16 mouse cellular contexts compared by ENCODE assay signal in genomic region chr3:155039012-155039836, GRCm38 (mm10). TPM values are rescaled to one million over a fixed set of nuclear protein-coding genes. Genes with fewer than 3 reads are reported as not detected.
DNase-seq lines count a peak whose midpoint lies in the region; ATAC-seq and TF ChIP-seq lines count a peak whose summit lies in the region.
"Had no signal": no experiment of that assay in that cellular context is flagged by ENCODE, and none has a peak within 500 bp of the region (broad histone marks: within the 10 kb centered on the region; RNA-seq: fewer than 3 reads in every experiment).

No protein-coding gene starts in this region.

- peaks cover 8% of the 10 kb centered on the region; the same call in 1 of the 2 replicates for H3K36me3 ChIP-seq in heart, adult 2 months (ENCODE audit: control insufficient read depth, insufficient read depth, low read length)
- no peaks in the 10 kb centered on the region for H3K36me3 ChIP-seq in midbrain, embryonic 13.5 days
- no peaks in the 10 kb centered on the region for H3K36me3 ChIP-seq in midbrain, embryonic 15.5 days (replicated peaks)
- no peaks in the 10 kb centered on the region for H3K36me3 ChIP-seq in embryonic facial prominence, embryonic 10.5 days (replicated peaks)
- H3K36me3 ChIP-seq: limb, embryonic 12.5 days; neural tube, embryonic 12.5 days had no signal

- H3K9ac ChIP-seq in heart, adult 2 months (ENCODE audit: low read depth, low read length): no peak overlapping the region
- no peak overlapping the region for H3K9ac ChIP-seq in midbrain, embryonic 13.5 days (replicated peaks)
- no peak overlapping the region for H3K9ac ChIP-seq in midbrain, embryonic 15.5 days
- H3K9ac ChIP-seq: limb, embryonic 12.5 days; neural tube, embryonic 12.5 days had no signal

- intact Hi-C loops in heart, adult 2 months (cut with DNase I): no loop called here

- no peak overlapping the region for H3K4me3 ChIP-seq in heart, adult 2 months
- H3K4me3 ChIP-seq in midbrain, embryonic 13.5 days (replicated peaks): no peak overlapping the region
- H3K4me3 ChIP-seq in midbrain, embryonic 15.5 days: no peak overlapping the region
- no peak overlapping the region for H3K4me3 ChIP-seq in embryonic facial prominence, embryonic 10.5 days
- H3K4me3 ChIP-seq: limb, embryonic 12.5 days; neural tube, embryonic 12.5 days had no signal

- WGBS in heart, adult 2 months: 48% methylated on average over 1 of the region's 1 CpGs
- 12% methylated on average over 1 of the region's 1 CpGs for WGBS in midbrain, embryonic 13.5 days
- WGBS in midbrain, embryonic 15.5 days: 9% methylated on average over 1 of the region's 1 CpGs
- 7% methylated on average over 1 of the region's 1 CpGs for WGBS in embryonic facial prominence, embryonic 10.5 days

- no peak for TF ChIP-seq POLR2A in heart, adult 2 months (IDR thresholded peaks at IDR 0.05; ENCODE audit: insufficient read depth, low read depth, low read length)

- peak in 1 of 2 experiments; percentile 19 for DNase-seq in heart, adult 2 months
- DNase-seq in heart, adult 11 months: no peak
- DNase-seq in embryonic facial prominence, embryonic 10.5 days (ENCODE audit: low spot score): peak; percentile 36
- no peak for DNase-seq in urinary bladder, adult 2 months (ENCODE audit: low spot score)
- no peak for DNase-seq in layer of hippocampus, adult 11-12 months (ENCODE audit: low spot score)
- DNase-seq in MN1 (ENCODE audit: low spot score): no peak
- DNase-seq: cerebellum, postnatal 25 days; kidney, postnatal 14 days; layer of hippocampus, postnatal 36 days; lung, adult 2 months had no signal

- no peak overlapping the region for H3K4me2 ChIP-seq in midbrain, embryonic 13.5 days (replicated peaks)
- no peak overlapping the region for H3K4me2 ChIP-seq in midbrain, embryonic 15.5 days
- H3K4me2 ChIP-seq: limb, embryonic 12.5 days; neural tube, embryonic 12.5 days had no signal

- H3K27ac ChIP-seq in heart, adult 2 months: peak overlapping the region; percentile 16; the same call in 1 of the 2 replicates
- no peak overlapping the region for H3K27ac ChIP-seq in midbrain, embryonic 13.5 days
- no peak overlapping the region for H3K27ac ChIP-seq in midbrain, embryonic 15.5 days
- H3K27ac ChIP-seq in embryonic facial prominence, embryonic 10.5 days (replicated peaks): no peak overlapping the region
- H3K27ac ChIP-seq: limb, embryonic 12.5 days; neural tube, embryonic 12.5 days had no signal

- TF ChIP-seq EP300 in heart, adult 2 months (IDR thresholded peaks at IDR 0.05; ENCODE audit: insufficient read depth, low read depth, low read length): no peak

- H3K79me2 ChIP-seq in heart, adult 2 months (replicated peaks; ENCODE audit: control insufficient read depth, insufficient read depth, low read length): no peaks in the 10 kb centered on the region

- no peaks in the 10 kb centered on the region for H3K9me3 ChIP-seq in midbrain, embryonic 13.5 days
- H3K9me3 ChIP-seq in midbrain, embryonic 15.5 days: no peaks in the 10 kb centered on the region
- H3K9me3 ChIP-seq in embryonic facial prominence, embryonic 10.5 days: no peaks in the 10 kb centered on the region
- H3K9me3 ChIP-seq: limb, embryonic 12.5 days; neural tube, embryonic 12.5 days had no signal

- peak; percentile 56 for TF ChIP-seq CTCF in heart, adult 2 months (IDR thresholded peaks at IDR 0.05)

- ATAC-seq in midbrain, embryonic 13.5 days: 0 out of 2 replicates have a peak, but pooled peaks have one; percentile 17
- ATAC-seq in midbrain, embryonic 15.5 days (replicated peaks): no peak

- H3K4me1 ChIP-seq in heart, adult 2 months (ENCODE audit: control insufficient read depth, insufficient read depth, low read length): peaks cover 1% of the 10 kb centered on the region; the same call in 1 of the 2 replicates
- H3K4me1 ChIP-seq in midbrain, embryonic 13.5 days (replicated peaks): no peaks in the 10 kb centered on the region
- no peaks in the 10 kb centered on the region for H3K4me1 ChIP-seq in midbrain, embryonic 15.5 days
- peaks cover 8% of the 10 kb centered on the region for H3K4me1 ChIP-seq in embryonic facial prominence, embryonic 10.5 days
- H3K4me1 ChIP-seq: neural tube, embryonic 12.5 days had no signal

- H3K27me3 ChIP-seq in heart, adult 2 months (ENCODE audit: control insufficient read depth, insufficient read depth, low read length): no peaks in the 10 kb centered on the region
- H3K27me3 ChIP-seq in midbrain, embryonic 13.5 days: no peaks in the 10 kb centered on the region
- H3K27me3 ChIP-seq in midbrain, embryonic 15.5 days (replicated peaks): no peaks in the 10 kb centered on the region
- no peaks in the 10 kb centered on the region for H3K27me3 ChIP-seq in embryonic facial prominence, embryonic 10.5 days (replicated peaks; ENCODE audit: low read depth, poor library complexity, severe bottlenecking)
- H3K27me3 ChIP-seq: limb, embryonic 12.5 days; neural tube, embryonic 12.5 days had no signal

RNA-seq across cellular contexts. Expression of gene Tnni3k, which starts 16.0 kb away (rescaled TPM):
- total RNA-seq in heart, adult 2 months (2021): 10 to 100 TPM; 69.7 to 75.9 TPM
- polyA plus RNA-seq in heart, adult 2 months (2012; rRNA removed): 69.9 and 113 TPM in 2 replicates
- polyA plus RNA-seq in midbrain, embryonic 13.5 days (2015; fragmentation: Nextera tagmentation; extraction: Ambion mirVana): 0.08 TPM in 1 of 2 replicates, not detected in the other
- 0.09 TPM in 1 of 2 replicates, not detected in the other for polyA plus RNA-seq in midbrain, embryonic 15.5 days (2015; fragmentation: Nextera tagmentation; extraction: Ambion mirVana)
- polyA plus RNA-seq in embryonic facial prominence, embryonic 10.5 days (2016; fragmentation: Nextera tagmentation; extraction: Ambion mirVana): not detected in 2 replicates
- polyA plus RNA-seq in urinary bladder, adult 2 months (2012; rRNA removed): not detected in 2 replicates
- total RNA-seq: gastrocnemius, adult 8-10 months; megakaryocyte, adult 5-6 weeks had no signal
- polyA plus RNA-seq: limb, embryonic 12.5 days; neural tube, embryonic 12.5 days had no signal

RNA-seq across cellular contexts. Expression of gene Fpgt, which starts 54.0 kb away (rescaled TPM):
- 10 to 100 TPM; 13.3 to 13.9 TPM for total RNA-seq in heart, adult 2 months (2021)
- 9.4 and 19.7 TPM in 2 replicates for polyA plus RNA-seq in heart, adult 2 months (2012; rRNA removed)
- 20.0 and 22.2 TPM in 2 replicates for polyA plus RNA-seq in midbrain, embryonic 13.5 days (2015; fragmentation: Nextera tagmentation; extraction: Ambion mirVana)
- 19.7 and 20.0 TPM in 2 replicates for polyA plus RNA-seq in midbrain, embryonic 15.5 days (2015; fragmentation: Nextera tagmentation; extraction: Ambion mirVana)
- 12.7 and 13.3 TPM in 2 replicates for polyA plus RNA-seq in embryonic facial prominence, embryonic 10.5 days (2016; fragmentation: Nextera tagmentation; extraction: Ambion mirVana)
- polyA plus RNA-seq in urinary bladder, adult 2 months (2012; rRNA removed): 16.3 TPM in 2 replicates

RNA-seq across cellular contexts. Expression of gene Lrriq3, which starts 54.0 kb away (rescaled TPM):
- total RNA-seq in heart, adult 2 months (2021): under 1 TPM; 0.30 to 0.42 TPM
- polyA plus RNA-seq in heart, adult 2 months (2012; rRNA removed): 0.16 and 0.23 TPM in 2 replicates
- polyA plus RNA-seq in midbrain, embryonic 13.5 days (2015; fragmentation: Nextera tagmentation; extraction: Ambion mirVana): 1.1 and 1.6 TPM in 2 replicates
- 0.86 and 1.4 TPM in 2 replicates for polyA plus RNA-seq in midbrain, embryonic 15.5 days (2015; fragmentation: Nextera tagmentation; extraction: Ambion mirVana)
- 0.89 and 1.1 TPM in 2 replicates for polyA plus RNA-seq in embryonic facial prominence, embryonic 10.5 days (2016; fragmentation: Nextera tagmentation; extraction: Ambion mirVana)
- 0.91 and 1.1 TPM in 2 replicates for polyA plus RNA-seq in urinary bladder, adult 2 months (2012; rRNA removed)

Comparison
In these comparisons a context has a peak if more than half of its experiments do, and no peak if none do; other contexts are left out.
1. RNA of gene Tnni3k, which starts 16.0 kb away (polyA plus RNA-seq): 69.9 to 113 TPM in heart, adult 2 months; 0.09 TPM in midbrain, embryonic 15.5 days, 0.08 TPM in midbrain, embryonic 13.5 days, not detected in embryonic facial prominence, embryonic 10.5 days and not detected in urinary bladder, adult 2 months; every median in the first group is over 10 times any median in the second.